Comparison of ENCODE assay signal across 12 mouse cellular contexts in the genomic region with DNA sequence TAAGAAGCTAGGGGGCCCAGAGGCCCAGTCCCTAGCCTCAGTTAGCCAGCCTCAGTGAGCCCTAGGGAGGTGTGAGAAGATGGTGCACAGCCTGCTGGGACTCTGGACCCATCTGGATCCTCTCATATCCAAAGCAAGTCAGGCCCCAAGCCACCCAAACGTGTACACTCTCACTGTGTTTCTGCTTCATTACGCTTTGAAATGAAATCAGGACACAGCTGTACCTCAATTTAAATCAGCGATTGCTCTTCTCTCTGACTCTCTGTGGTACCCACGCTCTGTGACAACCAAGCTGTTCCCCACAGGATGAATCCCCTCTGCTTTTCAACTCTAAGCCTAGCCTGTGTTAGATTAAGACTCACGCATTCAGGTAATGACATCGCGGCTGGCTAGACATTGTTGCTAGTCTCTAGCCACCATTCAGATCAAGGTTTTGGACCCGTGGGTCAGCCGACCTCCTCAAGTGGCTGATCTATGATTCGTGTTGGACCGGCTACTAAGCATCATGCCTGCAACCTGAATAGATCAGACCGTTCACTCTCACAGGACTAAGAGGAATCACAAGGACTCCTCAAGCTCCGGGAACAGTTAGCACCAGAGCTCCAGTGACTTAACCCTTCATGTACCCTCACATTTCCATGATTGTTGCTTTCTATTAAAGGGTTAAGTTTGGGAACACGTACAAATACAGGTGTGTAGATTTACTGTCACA.
A peak's percentile ranks its signal among the peaks of the same experiment; 100 is the strongest.
DNase-seq lines count a peak whose midpoint lies in the region; ATAC-seq lines count a peak whose summit lies in the region.
"Had no signal": no experiment of that assay in that cellular context is flagged by ENCODE, and none has a peak within 500 bp of the region (broad histone marks: within the 10 kb centered on the region; RNA-seq: fewer than 3 reads in every experiment).

No protein-coding gene starts in this region.

- no peak for DNase-seq in frontal cortex, postnatal 14 days (ENCODE audit: low spot score in 2 of 2)
- peak; percentile 29 for DNase-seq in right cerebral cortex, adult 18-20 months
- no peak for DNase-seq in right cerebral cortex, postnatal 4 days
- peak; percentile 4 for DNase-seq in lung, postnatal 25 days (ENCODE audit: low spot score)
- peak; percentile 70 for DNase-seq in retina, postnatal 1 day
- no peak for DNase-seq in testis, postnatal 10 days (ENCODE audit: low spot score)
- DNase-seq: gastrocnemius, postnatal 25 days; kidney, postnatal 36 days had no signal

- peak; percentile 80 for ATAC-seq in frontal cortex, adult (ENCODE audit: low TSS enrichment)
- no peak for ATAC-seq in megakaryocyte progenitor cell, adult 5-6 weeks (replicated peaks; ENCODE audit: poor library complexity)
- ATAC-seq: activated CD4-positive, CD25-positive, alpha-beta regulatory T cell, adult 4 months; intestine, postnatal 0 days had no signal

Comparison
In these comparisons a context has a peak if more than half of its experiments do, and no peak if none do; other contexts are left out.
1. DNase-seq: peak in right cerebral cortex, adult 18-20 months (single experiment), lung, postnatal 25 days (single experiment) and retina, postnatal 1 day (single experiment); none in frontal cortex, postnatal 14 days (0 of 2), right cerebral cortex, postnatal 4 days (single experiment) and testis, postnatal 10 days (single experiment).